Mouse (Mus musculus) C2C12 (cell line): ENCODE measurements at regions not wholly inside any gene's neighbourhood (a gene's known extent, or its start where the extent isn't known, plus 50 kb on each side); places are given as distances from the start of the nearest gene placed in this dataset.

ENCODE experiments used
- CTCF ChIP-seq: IDR thresholded peaks from one replicate; pipeline ENCODE4 v1.5.1; 2011; ENCODE audit not compliant: control insufficient read depth, insufficient read depth, insufficient read length
- MYOD1 ChIP-seq: IDR thresholded peaks from one replicate; pipeline ENCODE4 v1.6.1; 2011; ENCODE audit warnings: low read depth; ENCODE audit not compliant: control insufficient read depth, insufficient read length
- MYOG ChIP-seq: IDR thresholded peaks from one replicate; pipeline ENCODE4 v1.6.1; 2011; ENCODE audit not compliant: control insufficient read depth, insufficient read length; ENCODE audit errors: extremely low read depth

GRCm38 (mm10) chr16:76471081-76471480 lies 97.5 kb upstream of the Nrip1 start:
- TF ChIP-seq CTCF (no peak), MYOG (no peak), MYOD1 (no peak)
